Mouse (Mus musculus) spleen, adult 2 months (tissue): ENCODE results near the gene Smap1.

Experiments
- CTCF ChIP-seq: fragments of 200-500 bp; IDR thresholded peaks from 2 replicates; pipeline ENCODE4 v1.5.1; 2011; ENCODE audit warnings: mild to moderate bottlenecking, inconsistent platforms; ENCODE audit not compliant: insufficient read depth, insufficient read length, insufficient replicate concordance; ENCODE audit errors: extremely low read depth
- POLR2A ChIP-seq: fragments of 200-500 bp; IDR thresholded peaks from 2 replicates; pipeline ENCODE4 v1.6.1; 2011; ENCODE audit warnings: low read depth, low read length, inconsistent platforms

GRCm38 (mm10) chr1:23867350-23867862 is 54.7 kb downstream of the Smap1 start:
- TF ChIP-seq CTCF (no peak), POLR2A (no peak)
